Mouse (Mus musculus) layer of hippocampus, adult 8-10 months (tissue): ENCODE measurements at regions not wholly inside any gene's neighbourhood (a gene's known extent, or its start where the extent isn't known, plus 50 kb on each side); places are given as distances from the start of the nearest gene placed in this dataset.

ENCODE experiments used
- DNase-seq, 2 experiments: peaks; one replicate each; pipeline ENCODE4 v3.0.0; 2022; ENCODE audit warnings: low spot score in 2 of 2

DNA sequence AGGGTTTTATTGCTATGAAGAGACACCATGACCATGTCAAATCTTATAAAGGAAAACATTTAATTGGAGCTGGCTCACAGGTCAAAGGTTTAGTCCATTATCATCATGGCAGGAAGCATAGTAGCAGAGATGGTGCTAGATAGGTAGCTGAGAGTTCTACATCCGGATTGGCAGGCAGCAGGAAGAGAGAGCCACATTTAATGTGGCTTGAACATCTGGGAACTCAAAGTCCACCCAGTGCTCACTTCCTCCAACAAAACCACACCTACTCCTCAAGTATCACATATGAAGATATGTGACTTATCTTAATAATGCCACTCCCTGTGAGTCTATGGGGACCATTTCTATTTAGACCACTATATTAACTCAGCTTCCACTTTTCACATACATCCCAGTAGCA lies 93.2 kb upstream of the Fbxo33 start:
- DNase-seq: no peak

DNA sequence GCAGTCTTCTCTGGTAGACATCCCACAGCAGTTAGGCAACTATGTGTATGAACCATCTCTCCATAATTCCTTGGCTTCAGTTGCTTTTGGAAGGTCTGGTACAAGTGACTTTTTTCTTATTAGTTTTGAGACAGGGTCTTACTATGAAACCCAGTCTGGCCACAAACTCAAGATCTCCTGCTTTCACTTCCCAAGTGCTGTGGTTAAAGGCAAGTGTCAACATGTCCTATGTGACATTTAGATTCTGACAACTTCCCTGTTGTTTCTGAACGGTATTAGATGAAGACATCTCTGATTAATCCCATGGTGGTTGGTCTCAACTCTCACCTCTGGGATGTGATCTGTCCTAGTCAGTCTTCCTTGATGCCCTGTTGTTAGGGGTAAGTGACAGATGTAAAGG lies 88.4 kb upstream of the Fbxo33 start:
- no peak for DNase-seq

DNA sequence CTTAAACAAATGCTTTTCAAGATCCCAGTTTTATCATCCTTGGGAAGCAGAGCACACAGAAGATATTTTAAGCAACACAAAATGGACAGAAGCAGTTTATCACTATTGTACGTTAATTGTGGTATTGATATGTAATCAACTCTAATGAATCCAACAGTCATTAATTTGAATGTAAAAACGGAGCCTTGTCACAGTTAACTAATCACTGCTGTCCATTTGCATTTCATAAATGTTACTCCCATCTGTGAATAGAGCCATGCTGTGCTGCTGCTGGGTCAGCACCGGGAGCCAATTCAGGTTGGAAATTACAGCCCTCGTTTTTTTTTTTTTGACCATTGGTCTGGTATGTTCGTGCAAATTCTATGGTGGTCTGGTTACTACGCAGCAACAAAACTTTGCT lies 85.0 kb upstream of the Fbxo33 start:
- DNase-seq: no peak
